Mouse (Mus musculus): Measurements from ENCODE around the gene Tnmd. TPM values are rescaled to one million over a fixed set of nuclear protein-coding genes. Genes with fewer than 3 reads are reported as not detected.

Gene Tnmd
- 0.10 and 0.11 TPM in 2 replicates for polyA plus RNA-seq (2012; rRNA removed)

GRCm38 (mm10) chrX:133850680-133851079 lies at the start of gene Tnmd:
Gene Tnmd, plus strand, starts transcription at chrX:133850980.

GRCm38 (mm10) chrX:133898014-133898542 lies 47.3 kb downstream of the Tnmd start, which contains the start of gene Tspan6:
Gene Tspan6, minus strand, starts transcription at chrX:133898429.

DNA sequence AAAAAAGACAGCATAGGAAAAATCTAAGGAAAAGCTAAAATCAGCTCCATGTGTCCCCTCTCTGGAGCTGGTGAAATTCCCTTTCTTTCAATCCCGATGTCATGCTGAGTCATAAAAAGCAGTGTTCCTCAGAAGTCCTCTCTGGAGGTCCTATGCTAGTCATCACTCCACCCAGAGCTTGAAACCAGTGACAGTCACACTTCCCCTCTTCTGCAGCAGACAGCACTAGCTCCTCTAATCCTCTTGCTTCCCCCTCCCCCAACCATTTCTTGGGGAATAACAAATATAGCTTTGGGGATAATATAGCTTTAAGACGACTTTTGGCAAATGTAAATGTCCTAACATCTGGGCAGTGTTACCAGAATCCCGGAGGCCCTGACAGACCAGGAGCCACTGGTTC lies 57.5 kb downstream of the Tnmd start, which contains the start of gene Srpx2:
TSS of gene Srpx2 (plus strand) at position 166 of the 400 bp plus-strand sequence.

Other genes with a start within 250 kb of the Tnmd start
- 0.14 and 0.24 TPM in 2 replicates for gene Pcdh19, start 162.0 kb upstream of the Tnmd start, polyA plus RNA-seq (2012; rRNA removed)
- 1.4 and 1.6 TPM in 2 replicates for gene Tspan6, start 47.4 kb downstream of the Tnmd start, polyA plus RNA-seq (2012; rRNA removed)
- 3.9 and 4.2 TPM in 2 replicates for gene Srpx2, start 57.4 kb downstream of the Tnmd start, polyA plus RNA-seq (2012; rRNA removed)
- 0.43 and 0.92 TPM in 2 replicates for gene Sytl4, start 130.8 kb downstream of the Tnmd start, polyA plus RNA-seq (2012; rRNA removed)
- gene Cstf2, start 208.2 kb downstream of the Tnmd start, polyA plus RNA-seq (2012; rRNA removed) = 3.4 and 7.6 TPM in 2 replicates

Measured in stomach, adult 2 months (tissue).